Mouse (Mus musculus): Measurements from ENCODE around the gene Csnk1d. TPM values are rescaled to one million over a fixed set of nuclear protein-coding genes. Genes with fewer than 3 reads are reported as not detected.

The Csnk1d gene
- polyA plus RNA-seq, 1 experiment from 2014 or later = 134 TPM

GRCm38 (mm10) chr11:120962050-120962771 lies 28.9 kb downstream of the Csnk1d start:
- Histone ChIP-seq H3K27ac (no peak overlapping the region), H3K4me3 (no peak overlapping the region), H3K9ac (no peak overlapping the region), H3K27me3 (no peaks in the 10 kb centered on the region), H3K4me2 (no peak overlapping the region), H3K36me3 (peaks cover 95% of the 10 kb centered on the region), H3K9me3 (no peaks in the 10 kb centered on the region), H3K4me1 (peaks cover 21% of the 10 kb centered on the region)
- no peak for ATAC-seq (ENCODE audit: insufficient number of reproducible peaks, insufficient read depth, low FRiP score, low TSS enrichment, low read depth)
- WGBS = 93% methylated on average over 13 of the region's 13 CpGs

- Histone ChIP-seq H3K4me2 (no peak overlapping the region), H3K36me3 (peaks cover 95% of the 10 kb centered on the region), H3K4me1 (peaks cover 21% of the 10 kb centered on the region), H3K4me3 (no peak overlapping the region), H3K27ac (no peak overlapping the region), H3K9ac (no peak overlapping the region), H3K9me3 (no peaks in the 10 kb centered on the region), H3K27me3 (no peaks in the 10 kb centered on the region)
- WGBS = 85% methylated on average over 7 of the region's 7 CpGs
- no peak for ATAC-seq (ENCODE audit: insufficient number of reproducible peaks, insufficient read depth, low FRiP score, low TSS enrichment, low read depth)
Measured at GRCm38 (mm10) chr11:120961594-120961993, 29.5 kb downstream of the Csnk1d start.

GRCm38 (mm10) chr11:120960248-120960647 lies 30.9 kb downstream of the Csnk1d start:
- no peak for ATAC-seq (ENCODE audit: insufficient number of reproducible peaks, insufficient read depth, low FRiP score, low TSS enrichment, low read depth)
- H3K4me3 ChIP-seq = no peak overlapping the region
- peaks cover 95% of the 10 kb centered on the region for H3K36me3 ChIP-seq
- H3K9ac ChIP-seq = no peak overlapping the region
- 63% methylated on average over 1 of the region's 1 CpGs for WGBS
- no peak overlapping the region for H3K4me2 ChIP-seq
- H3K27me3 ChIP-seq = no peaks in the 10 kb centered on the region
- no peaks in the 10 kb centered on the region for H3K9me3 ChIP-seq
- no peak overlapping the region for H3K27ac ChIP-seq
- H3K4me1 ChIP-seq = peaks cover 12% of the 10 kb centered on the region

- no peak overlapping the region for H3K4me3 ChIP-seq
- 63% methylated on average over 3 of the region's 3 CpGs for WGBS
- H3K27ac ChIP-seq = peak overlapping the region; percentile 39; the same call in 1 of the 2 replicates
- H3K4me2 ChIP-seq = no peak overlapping the region
- ATAC-seq (ENCODE audit: insufficient number of reproducible peaks, insufficient read depth, low FRiP score, low TSS enrichment, low read depth) = no peak
- no peaks in the 10 kb centered on the region for H3K9me3 ChIP-seq
- peaks cover 12% of the 10 kb centered on the region for H3K4me1 ChIP-seq
- H3K9ac ChIP-seq = no peak overlapping the region
- peaks cover 94% of the 10 kb centered on the region for H3K36me3 ChIP-seq
- H3K27me3 ChIP-seq = no peaks in the 10 kb centered on the region
Measured at GRCm38 (mm10) chr11:120959564-120959963, 31.6 kb downstream of the Csnk1d start.

DNA sequence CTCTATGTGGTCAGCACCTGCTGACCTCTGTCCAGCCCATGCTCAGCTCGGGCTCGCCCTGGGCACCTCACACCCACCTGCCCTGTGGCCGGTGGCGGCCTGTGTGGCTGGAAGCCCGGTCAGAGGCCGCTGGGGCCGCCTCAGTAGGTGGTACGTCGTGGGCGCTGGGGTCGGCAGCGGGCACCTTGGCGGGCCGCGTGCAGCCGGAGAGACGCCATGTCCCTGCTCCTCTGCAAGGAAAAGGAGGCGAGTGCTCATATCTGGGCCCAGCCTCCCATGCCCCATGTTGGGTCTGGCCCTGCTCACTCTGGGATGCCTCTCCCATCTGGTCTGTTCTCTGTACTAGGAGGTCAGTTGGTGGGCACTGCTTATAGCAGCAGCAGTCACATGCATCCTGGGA lies 32.1 kb downstream of the Csnk1d start:
- Histone ChIP-seq H3K36me3 (peaks cover 92% of the 10 kb centered on the region), H3K4me2 (no peak overlapping the region), H3K9ac (no peak overlapping the region), H3K27ac (peak overlapping the region; percentile 39; the same call in 1 of the 2 replicates), H3K4me3 (no peak overlapping the region), H3K27me3 (no peaks in the 10 kb centered on the region), H3K4me1 (peaks cover 12% of the 10 kb centered on the region), H3K9me3 (no peaks in the 10 kb centered on the region)
- ATAC-seq (ENCODE audit: insufficient number of reproducible peaks, insufficient read depth, low FRiP score, low TSS enrichment, low read depth) = no peak
- 89% methylated on average over 18 of the region's 18 CpGs for WGBS

DNA sequence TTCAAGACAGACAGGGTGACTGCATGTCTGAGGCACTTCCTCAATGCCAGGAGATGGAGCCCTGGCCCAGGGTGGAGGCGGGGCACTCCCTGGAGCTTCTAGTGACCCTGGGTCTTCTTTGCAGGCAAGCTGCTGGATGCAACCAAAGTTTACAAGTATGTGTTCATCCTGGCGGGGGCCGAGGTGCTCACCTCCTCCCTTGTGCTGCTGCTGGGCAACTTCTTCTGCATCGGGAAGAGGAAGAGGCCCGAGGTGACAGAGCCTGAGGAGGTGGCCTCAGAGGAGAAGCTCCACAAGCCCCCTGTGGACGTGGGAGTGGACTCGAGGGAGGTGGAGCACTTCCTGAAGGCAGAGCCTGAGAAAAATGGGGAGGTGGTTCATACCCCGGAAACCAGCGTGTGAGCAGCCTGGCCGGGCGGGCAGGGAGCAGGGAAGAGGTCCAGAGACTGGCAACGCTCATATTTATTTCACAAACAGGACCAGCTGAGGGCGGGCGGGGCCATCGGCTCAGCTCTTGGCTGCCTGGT lies 33.3 kb downstream of the Csnk1d start:
- H3K27ac ChIP-seq = no peak overlapping the region
- no peaks in the 10 kb centered on the region for H3K9me3 ChIP-seq
- no peak for ATAC-seq (ENCODE audit: insufficient number of reproducible peaks, insufficient read depth, low FRiP score, low TSS enrichment, low read depth)
- no peak overlapping the region for H3K4me2 ChIP-seq
- H3K36me3 ChIP-seq = peaks cover 85% of the 10 kb centered on the region
- no peaks in the 10 kb centered on the region for H3K27me3 ChIP-seq
- H3K9ac ChIP-seq = 0 out of 2 replicates have a peak overlapping the region, but pooled peaks have one; percentile 6
- H3K4me3 ChIP-seq = no peak overlapping the region
- peaks cover 12% of the 10 kb centered on the region for H3K4me1 ChIP-seq
- WGBS = 74% methylated on average over 15 of the region's 15 CpGs

DNA sequence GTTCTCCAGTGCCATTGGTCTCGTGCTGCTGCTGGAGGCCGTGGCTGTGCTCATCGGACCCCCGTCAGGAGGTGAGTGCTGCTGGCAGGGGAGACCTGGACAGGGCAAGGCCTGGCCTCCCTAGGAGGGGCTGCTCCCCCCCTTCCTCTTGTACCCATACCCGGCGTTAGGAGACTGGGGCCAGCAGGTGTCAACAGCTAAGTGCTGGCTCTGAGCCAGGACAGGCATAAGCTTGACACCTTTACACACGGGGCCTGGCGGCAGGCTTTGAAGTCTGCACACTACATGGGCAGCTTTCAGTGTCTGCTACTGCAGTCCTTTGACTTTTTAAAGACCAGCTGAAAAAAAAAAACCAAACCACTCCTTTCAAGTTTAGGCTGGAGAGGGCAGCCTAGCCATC lies 34.1 kb downstream of the Csnk1d start:
- H3K9me3 ChIP-seq = no peaks in the 10 kb centered on the region
- H3K4me3 ChIP-seq = no peak overlapping the region
- 80% methylated on average over 8 of the region's 8 CpGs for WGBS
- no peak for ATAC-seq (ENCODE audit: insufficient number of reproducible peaks, insufficient read depth, low FRiP score, low TSS enrichment, low read depth)
- peaks cover 16% of the 10 kb centered on the region for H3K4me1 ChIP-seq
- no peak overlapping the region for H3K27ac ChIP-seq
- 0 out of 2 replicates have a peak overlapping the region, but pooled peaks have one; percentile 6 for H3K9ac ChIP-seq
- no peak overlapping the region for H3K4me2 ChIP-seq
- H3K36me3 ChIP-seq = peaks cover 77% of the 10 kb centered on the region
- H3K27me3 ChIP-seq = no peaks in the 10 kb centered on the region

GRCm38 (mm10) chr11:120955701-120956100 lies 35.4 kb downstream of the Csnk1d start:
- 92% methylated on average over 8 of the region's 8 CpGs for WGBS
- Histone ChIP-seq H3K9ac (no peak overlapping the region), H3K4me2 (no peak overlapping the region), H3K27ac (no peak overlapping the region), H3K9me3 (no peaks in the 10 kb centered on the region), H3K36me3 (peaks cover 67% of the 10 kb centered on the region), H3K27me3 (no peaks in the 10 kb centered on the region), H3K4me1 (peaks cover 28% of the 10 kb centered on the region), H3K4me3 (no peak overlapping the region)
- ATAC-seq (ENCODE audit: insufficient number of reproducible peaks, insufficient read depth, low FRiP score, low TSS enrichment, low read depth) = no peak

GRCm38 (mm10) chr11:120954936-120955335 lies 36.2 kb downstream of the Csnk1d start:
- Histone ChIP-seq H3K9me3 (no peaks in the 10 kb centered on the region), H3K36me3 (peaks cover 61% of the 10 kb centered on the region), H3K4me3 (no peak overlapping the region), H3K4me2 (no peak overlapping the region), H3K4me1 (peaks cover 36% of the 10 kb centered on the region), H3K27me3 (no peaks in the 10 kb centered on the region), H3K27ac (no peak overlapping the region), H3K9ac (no peak overlapping the region)
- no peak for ATAC-seq (ENCODE audit: insufficient number of reproducible peaks, insufficient read depth, low FRiP score, low TSS enrichment, low read depth)
- 70% methylated on average over 5 of the region's 5 CpGs for WGBS

- Histone ChIP-seq H3K9me3 (no peaks in the 10 kb centered on the region), H3K36me3 (peaks cover 32% of the 10 kb centered on the region), H3K27ac (0 out of 2 replicates have a peak overlapping the region, but pooled peaks have one; percentile 11), H3K4me1 (peaks cover 33% of the 10 kb centered on the region), H3K9ac (peak overlapping the region; percentile 55; the same call in 1 of the 2 replicates), H3K4me3 (peak overlapping the region; percentile 57), H3K27me3 (peaks cover 13% of the 10 kb centered on the region; the same call in 1 of the 2 replicates), H3K4me2 (peak overlapping the region; percentile 75)
- no peak for ATAC-seq (ENCODE audit: insufficient number of reproducible peaks, insufficient read depth, low FRiP score, low TSS enrichment, low read depth)
- WGBS = 76% methylated on average over 9 of the region's 9 CpGs
Measured at GRCm38 (mm10) chr11:120951731-120952730, 39.1 kb downstream of the Csnk1d start.

DNA sequence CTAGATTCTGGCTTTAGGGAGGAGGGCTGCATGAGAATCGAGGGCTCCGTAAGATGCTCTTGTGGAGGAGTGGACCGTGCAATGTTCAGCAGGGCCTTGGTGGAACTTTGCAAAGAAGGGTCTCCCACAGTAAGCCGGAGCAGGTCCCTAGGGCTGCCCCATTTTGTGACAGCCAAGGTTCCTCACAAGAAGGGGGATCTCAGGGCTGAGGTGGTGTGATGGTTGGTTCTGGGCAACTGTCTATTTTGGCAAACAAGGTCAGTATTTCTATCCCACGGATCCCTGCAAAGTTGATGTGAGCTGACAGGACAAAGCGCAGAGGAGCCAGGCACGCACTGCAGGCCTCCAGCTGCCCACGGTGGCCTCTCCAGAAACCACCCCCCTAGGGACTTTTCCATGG lies 39.9 kb downstream of the Csnk1d start:
- Histone ChIP-seq H3K27ac (peak overlapping the region; percentile 60), H3K4me1 (peaks cover 33% of the 10 kb centered on the region), H3K9me3 (no peaks in the 10 kb centered on the region), H3K4me3 (peak overlapping the region; percentile 57), H3K4me2 (peak overlapping the region; percentile 75), H3K9ac (peak overlapping the region; percentile 78), H3K27me3 (peaks cover 13% of the 10 kb centered on the region; the same call in 1 of the 2 replicates), H3K36me3 (peaks cover 24% of the 10 kb centered on the region)
- WGBS = 19% methylated on average over 8 of the region's 8 CpGs
- ATAC-seq (ENCODE audit: insufficient number of reproducible peaks, insufficient read depth, low FRiP score, low TSS enrichment, low read depth) = no peak
